Mouse (Mus musculus): ENCODE measurements around the gene Ddost. TPM values are rescaled to one million over a fixed set of nuclear protein-coding genes. Genes with fewer than 3 reads are reported as not detected.

The Ddost gene
- total RNA-seq, 2 experiments from 2014 or later = 58.2 to 61.6 TPM

DNA sequence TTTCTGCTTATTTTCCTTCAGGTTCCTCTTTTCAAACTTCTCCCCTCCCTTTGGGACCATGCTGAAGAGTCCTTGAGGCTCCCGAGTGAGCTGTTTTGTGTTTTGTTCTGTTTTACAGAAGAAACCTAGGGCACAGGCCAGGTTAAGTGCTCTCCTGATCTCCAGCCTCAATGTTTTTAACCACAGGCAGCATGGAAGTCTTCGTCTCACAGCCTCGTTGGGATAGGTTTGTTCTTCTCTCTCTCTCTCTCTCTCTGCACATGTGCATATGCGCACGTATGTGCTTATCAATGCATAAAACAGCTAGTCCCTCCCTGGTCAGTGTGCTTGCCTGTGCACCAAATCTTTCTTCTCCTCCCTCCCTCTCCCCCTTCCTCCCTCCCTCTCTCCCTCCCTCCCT is 32.3 kb downstream of the Ddost start:
- no peak for DNase-seq

DNA sequence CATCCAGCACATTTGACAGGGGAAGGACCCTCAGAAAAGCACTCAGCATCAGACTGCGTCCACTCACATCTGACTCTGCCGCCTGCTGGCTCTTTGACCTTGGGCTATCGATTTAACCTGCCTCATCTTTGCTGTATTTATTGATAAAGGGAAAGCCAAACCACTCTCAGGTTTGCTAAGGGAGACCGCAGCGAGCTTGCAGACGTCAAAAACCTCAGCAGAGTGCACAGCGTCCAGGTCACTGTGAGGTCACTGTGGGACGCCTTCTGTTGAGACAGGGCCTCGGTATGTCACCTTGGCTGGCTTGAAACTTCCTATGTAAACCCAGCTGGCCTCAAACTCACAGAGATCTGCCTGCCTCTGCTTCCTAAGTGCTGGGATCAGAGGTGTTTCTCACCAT is 32.8 kb downstream of the Ddost start:
- no peak for DNase-seq

DNA sequence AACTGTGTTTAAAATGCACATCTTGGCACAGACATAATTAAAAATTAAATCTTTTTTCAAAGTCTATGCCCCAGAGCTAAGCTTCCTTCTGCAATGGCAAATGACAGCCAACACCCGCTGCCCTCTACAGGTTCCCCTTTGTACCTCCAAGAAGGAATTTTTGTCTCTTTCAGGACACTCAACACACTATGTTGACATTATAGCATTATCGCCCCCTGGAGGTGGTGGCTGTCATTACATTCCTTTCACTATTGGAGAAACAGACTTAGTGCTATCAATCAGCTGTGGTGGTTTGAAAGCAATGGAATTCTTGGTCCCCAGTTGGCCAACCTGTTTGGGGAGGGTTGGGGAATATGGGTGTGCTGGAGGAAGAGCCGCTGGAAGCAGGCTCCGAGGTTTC is 35.4 kb downstream of the Ddost start:
- DNase-seq = peak; percentile 34 to 79

DNA sequence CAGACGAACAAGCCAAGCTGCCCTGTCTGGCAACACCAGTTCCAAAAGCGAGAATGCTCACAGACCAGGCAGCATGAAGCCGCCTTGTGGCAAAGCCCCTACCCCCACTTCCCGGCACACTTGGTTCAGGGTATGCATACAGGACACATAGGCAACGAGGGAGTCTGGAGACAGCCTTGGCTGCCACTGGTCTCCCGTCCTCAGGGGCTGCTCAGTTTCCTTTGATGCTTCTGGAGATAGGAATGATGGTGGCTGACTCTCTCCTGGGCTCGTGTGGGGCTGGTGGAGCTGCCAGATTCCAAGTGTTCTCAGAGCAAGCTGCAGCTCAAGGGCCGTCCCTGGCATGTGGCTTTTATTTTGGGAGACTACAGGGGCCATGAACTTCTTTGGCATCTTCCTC is 36.9 kb downstream of the Ddost start:
- DNase-seq = no peak

DNA sequence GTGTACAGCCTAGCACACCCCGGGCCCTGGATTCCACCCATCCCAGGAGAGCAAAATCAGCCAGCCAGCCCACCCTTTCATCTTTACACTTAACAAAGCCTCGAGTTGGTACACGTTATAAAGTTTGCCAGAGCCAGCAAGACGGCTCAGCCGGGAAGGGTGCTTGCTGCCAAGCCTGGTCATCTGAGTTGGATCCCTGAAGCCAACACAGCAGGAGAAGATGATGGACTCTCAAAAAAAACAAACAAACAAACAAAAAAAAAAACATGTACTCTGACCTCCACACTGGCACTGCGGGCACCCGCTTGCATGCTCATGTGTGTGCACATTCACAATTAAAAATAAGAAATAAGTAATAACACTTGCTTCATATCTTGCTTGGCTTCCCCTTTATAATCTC is 37.5 kb downstream of the Ddost start:
- no peak for DNase-seq

DNA sequence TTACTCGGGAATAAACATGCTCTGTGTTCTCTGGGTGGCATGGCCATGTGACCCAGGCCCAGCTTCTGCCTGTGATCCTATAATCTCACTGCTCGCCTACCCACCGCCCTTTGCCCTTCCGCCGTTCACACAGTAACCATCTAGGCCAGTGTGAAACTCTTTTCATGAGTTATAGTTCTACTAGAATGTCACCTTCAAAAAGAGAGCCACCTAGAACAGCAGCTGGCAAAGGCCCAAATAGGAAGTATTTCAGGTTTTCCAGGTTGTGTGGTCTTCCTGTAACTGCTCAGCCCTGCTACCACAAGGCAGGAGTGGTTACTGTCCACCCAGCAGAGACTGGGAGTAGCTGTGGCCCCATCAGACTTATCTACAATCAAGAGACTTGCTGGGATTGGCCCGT is 38.2 kb downstream of the Ddost start:
- no peak for DNase-seq

DNA sequence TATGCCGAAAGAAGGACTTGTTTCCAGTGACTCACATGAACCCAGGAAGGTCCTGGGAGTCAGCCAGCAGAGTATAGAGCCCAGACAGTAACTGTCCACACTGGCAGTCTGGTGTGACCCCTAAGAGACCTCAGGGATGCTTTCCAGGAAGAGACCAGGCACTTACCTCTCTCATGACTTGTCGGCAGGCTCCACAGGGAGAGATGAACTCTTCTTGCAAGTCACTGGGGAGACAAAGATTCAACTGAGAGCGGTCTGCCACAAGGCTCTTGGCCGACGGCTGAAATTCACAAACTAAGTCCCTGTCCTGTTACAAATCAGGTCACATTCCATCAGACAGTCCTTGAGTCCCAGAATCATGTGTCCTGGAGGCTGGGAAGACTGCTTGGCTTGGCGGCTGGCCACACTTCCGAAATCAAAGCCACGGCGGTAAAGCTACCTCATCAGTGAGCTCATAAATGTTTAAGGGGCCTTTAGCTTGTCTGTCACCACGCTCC is 38.9 kb downstream of the Ddost start:
- DNase-seq = peak in 1 of 2 experiments; percentile 39

DNA sequence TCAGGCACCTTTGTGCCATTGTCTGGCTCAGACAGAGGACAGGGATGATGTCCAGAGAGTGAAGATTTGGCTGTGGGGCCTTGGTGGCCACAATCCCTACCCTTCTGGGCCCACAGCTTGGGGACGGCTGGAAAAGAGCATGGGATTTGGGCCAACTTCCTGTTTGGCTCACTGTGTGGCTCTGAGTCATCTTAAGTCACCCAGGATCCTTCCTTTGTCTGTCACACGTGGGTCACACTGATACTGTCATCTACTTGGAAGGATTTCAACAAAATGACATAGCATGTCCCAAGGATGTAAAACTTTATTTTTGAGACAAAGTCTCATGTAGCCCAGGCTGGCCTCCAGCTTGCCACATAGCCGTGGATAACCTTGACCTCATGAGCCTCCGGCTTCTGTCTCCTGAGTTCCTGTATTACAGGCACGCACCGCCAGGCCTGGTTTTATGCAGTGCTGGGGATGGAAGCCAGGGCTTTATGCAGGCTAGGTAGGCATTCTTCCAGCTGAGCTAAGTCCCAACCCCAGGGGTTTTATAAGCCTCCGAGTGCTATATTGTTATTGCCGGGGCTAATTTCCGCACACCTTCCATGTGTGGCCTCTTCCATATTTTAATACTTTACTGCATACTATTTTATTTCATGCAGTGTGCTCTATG is 40.5 kb downstream of the Ddost start:
- peak; percentile 53 to 68 for DNase-seq

DNA sequence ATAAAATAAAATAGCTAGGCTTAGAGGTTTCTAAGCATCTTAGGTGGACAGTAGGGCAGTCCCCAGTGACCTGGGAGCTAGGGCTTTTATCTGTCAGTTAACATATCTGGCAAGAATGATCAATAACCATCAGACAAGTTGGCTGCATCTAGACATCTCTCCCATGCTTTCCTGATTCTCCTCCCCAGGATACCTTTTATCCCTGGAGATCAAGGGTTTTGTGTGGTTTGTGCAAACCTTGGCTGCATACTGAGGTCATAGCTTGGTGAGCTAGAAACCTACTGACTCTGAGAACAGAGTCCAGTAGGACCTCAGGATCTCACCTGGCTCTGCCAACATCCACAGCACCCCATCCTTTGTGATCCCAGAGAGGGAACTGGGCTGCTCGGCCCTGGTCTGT is 42.8 kb downstream of the Ddost start:
- DNase-seq = no peak

DNA sequence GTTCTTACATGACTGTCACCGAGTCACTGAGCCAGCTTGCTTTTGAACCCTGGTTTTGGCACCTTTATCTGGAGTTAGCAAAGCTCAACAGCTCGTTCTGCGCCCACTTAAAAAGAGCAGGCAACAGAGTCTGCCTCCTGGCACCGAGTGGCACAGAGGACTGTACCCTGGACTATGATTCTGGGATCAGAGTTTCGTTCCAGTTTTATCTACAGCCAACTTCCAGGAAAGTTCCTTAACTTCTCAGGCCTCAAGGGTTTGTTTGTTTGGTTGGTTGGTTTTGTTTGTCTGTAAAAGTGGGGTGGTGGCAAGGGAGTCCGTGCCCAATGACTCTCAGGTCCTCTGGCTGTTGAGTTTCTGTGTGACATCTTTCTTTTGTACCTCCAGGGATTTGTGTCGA is 44.2 kb downstream of the Ddost start:
- DNase-seq = no peak

DNA sequence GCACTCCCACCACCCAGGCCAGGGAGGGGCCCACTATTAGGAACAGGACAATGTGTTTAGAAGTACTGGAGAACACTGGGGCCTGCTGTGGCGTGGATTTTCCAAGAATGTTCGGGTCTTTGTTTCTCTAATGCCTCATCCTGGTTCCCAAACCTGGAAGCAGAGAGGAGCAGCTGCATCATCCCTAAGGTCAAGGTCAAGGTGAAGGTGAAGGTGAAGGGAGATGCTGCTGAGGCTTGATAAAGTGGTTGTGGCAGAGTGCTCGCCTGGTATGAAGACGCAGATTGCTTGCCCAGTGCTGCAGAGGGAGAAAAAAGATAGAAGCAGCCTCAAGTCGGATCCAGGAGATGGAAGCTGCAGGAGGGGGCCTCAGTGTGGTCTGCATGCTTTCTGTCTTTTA is 47.3 kb downstream of the Ddost start:
- no peak for DNase-seq

DNA sequence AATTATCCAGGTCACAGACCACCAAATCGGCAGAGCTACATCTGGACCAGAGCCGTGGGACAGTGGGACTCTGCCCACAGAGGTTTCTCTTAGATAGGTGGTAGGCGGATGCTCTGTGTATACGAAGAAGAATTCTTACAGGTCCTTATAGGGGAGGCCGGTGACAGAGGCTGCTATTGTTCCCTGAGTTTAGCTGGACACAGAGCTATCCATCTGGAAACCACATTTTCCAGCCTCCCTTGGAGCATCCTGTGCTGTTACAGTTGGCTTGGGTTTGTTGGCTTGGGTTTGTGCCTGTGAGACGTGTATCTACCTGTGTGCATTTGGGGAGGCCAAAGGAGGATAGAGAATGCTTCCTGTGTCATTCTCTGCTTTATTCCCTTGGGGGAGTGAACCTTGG is 48.2 kb downstream of the Ddost start:
- DNase-seq = no peak

DNA sequence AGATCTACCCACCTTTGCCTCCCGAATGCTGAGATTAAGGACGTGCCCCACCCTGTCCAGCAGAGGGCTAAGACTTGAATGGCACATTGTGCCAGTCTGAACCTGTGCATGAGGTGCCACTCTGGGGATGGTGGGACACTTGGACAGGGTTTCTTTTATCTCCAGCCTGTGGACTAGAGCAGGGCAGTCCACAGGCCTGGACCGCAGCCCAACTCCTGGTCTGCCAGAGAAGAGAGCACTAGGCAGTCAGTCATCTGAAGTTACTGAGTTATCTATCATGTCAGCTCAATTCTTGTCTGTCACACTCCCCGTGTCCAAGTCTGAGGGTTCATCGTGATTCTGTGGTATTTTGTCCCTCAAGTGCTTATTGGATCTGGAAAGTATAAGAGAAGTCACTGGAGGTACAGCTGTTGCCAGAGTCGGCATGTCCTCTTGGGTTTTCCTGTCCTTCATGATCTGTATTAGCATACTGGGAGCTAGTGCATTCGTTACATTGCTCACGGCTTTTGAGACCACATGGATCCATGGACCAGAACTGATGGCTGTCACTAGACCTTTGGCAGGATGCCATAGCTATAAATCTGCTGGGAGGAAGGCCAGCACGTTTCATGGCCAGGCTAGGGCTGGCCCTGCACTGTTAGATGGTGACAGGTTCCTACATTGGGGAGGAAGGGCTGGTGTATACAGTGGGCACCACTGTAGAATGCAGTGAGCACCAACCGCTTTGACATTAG is 49.1 kb downstream of the Ddost start:
- DNase-seq = no peak

DNA sequence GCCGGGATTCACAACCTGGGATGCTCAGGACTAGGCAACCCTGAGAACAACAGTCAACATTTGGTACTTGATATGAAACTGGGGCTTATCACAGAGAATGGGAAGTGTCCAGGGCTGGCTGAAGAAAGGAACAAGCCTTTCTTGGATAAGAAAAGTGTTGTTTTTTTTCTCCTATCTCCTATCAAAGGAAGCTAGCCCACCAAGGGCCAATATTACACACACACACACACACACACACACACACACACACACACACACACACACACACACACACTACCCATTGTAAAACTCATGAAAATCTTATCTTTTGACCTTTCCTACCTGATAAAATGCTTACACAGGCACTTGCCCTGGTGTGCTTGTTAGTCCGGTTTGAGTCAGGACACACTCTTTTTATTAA is 51.0 kb downstream of the Ddost start:
- no peak for DNase-seq

DNA sequence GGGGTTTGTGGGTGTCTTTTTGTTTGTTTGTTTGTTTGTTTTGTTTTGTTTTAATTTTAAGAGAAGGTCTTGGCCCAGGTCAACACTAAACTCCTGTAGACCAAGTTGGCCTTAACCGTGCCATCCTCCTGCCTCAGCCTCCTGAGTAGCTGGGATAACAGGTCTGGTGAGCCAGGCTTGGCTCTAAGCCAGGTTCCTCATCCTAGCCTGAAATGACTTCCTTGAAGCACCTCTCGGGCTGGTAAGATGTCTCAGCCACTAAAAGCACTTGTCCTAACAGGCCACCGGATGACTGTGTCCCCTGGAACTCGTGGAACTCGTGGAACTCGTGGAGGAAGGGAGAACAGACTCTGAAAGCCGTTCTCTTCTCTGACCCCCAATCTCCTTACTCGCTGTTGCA is 51.6 kb downstream of the Ddost start:
- no peak for DNase-seq

DNA sequence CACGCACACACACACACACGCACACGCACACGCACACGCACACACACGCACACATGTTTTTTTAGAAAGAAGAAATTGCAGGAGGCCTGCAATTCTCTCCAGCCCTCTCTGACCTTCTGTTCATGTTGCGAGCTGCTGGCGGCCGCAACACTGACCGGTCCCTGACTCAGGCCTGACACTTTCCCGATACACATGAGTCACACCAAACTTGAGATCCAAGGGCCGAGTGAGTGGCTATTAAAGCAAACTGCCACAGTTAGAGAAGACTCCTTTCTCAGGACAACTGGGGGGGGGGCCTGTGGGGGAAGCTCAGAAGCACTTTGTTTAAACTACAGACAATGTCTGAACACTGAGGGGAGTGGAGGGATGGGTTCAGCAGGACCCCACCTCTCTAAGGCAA is 52.0 kb downstream of the Ddost start:
- DNase-seq = no peak

DNA sequence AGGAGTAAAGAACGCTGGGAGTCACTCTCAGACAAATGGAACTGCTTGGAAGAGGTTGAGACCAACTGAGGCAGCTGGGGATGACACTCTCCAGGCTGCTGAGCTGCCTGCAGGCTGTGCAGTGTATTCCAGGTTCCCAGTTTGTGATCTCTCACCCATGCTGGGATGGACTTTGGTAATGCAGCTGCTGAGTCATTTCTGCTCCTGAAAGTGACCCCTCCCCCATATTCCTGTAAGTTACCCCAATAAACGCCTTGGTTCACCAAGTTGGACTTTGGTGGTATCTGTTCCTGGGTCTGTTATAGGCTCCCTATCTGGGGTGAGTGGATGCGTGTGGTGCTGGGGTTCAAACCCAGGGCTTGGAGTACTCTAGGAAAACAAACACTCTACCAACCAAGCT is 53.6 kb downstream of the Ddost start:
- no peak for DNase-seq

DNA sequence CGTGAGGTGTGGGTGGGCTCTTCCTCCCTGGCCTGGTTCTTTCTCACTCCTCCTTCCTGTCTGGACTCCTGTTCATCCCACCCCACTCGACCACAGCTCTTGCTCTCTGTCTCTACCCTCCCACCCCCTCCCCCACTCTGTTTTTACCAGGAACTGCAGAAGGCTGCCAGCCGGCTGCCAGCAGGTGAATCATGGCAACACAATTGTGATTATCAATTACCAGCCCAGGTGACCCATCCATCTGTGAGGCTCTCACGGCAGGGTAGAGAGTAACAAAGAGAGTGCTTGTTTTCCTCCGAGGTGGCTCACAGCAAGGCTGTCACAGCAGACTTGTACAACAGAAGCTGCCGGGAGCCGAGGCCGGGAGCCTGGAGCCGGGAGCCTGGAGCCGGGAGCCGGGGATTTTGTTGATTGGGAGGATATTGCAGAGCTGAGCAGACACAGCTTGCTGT is 56.9 kb downstream of the Ddost start:
- no peak for DNase-seq

Small RNAs within 50 kb of the gene (microRNA-seq; reads per million reads assigned to microRNA genes)
- gene Gm27646 = 0 to 0.38 reads per million in 2 experiments
- gene Mir7019 = 3.8 to 4.1 reads per million in 2 experiments

Other genes with a start within 250 kb of the Ddost start
- 10 to 100 TPM; 84.3 to 85.1 TPM for gene Hp1bp3, start 88.4 kb upstream of the Ddost start, total RNA-seq (2021)
- gene Sh2d5, start 54.3 kb upstream of the Ddost start, total RNA-seq (2021) = not detected
- under 1 TPM; 0.17 to 0.26 TPM for gene Kif17, start 54.3 kb upstream of the Ddost start, total RNA-seq (2021)
- gene Pink1, start 21.6 kb downstream of the Ddost start, total RNA-seq (2021) = 100 to 1,000 TPM; 720 to 812 TPM
- gene Cda, start 63.3 kb downstream of the Ddost start, total RNA-seq (2021) = 1 to 10 TPM; 1.6 to 2.3 TPM
- not detected for gene Fam43b, start 91.8 kb downstream of the Ddost start, total RNA-seq (2021)
- 10 to 100 TPM; 76.1 to 88.4 TPM for gene Mul1, start 129.9 kb downstream of the Ddost start, total RNA-seq (2021)
- 10 to 100 TPM; 12.3 to 12.6 TPM for gene Camk2n1, start 149.6 kb downstream of the Ddost start, total RNA-seq (2021)